Comparison of ENCODE assay signal across 9 mouse cellular contexts in the genomic region with DNA sequence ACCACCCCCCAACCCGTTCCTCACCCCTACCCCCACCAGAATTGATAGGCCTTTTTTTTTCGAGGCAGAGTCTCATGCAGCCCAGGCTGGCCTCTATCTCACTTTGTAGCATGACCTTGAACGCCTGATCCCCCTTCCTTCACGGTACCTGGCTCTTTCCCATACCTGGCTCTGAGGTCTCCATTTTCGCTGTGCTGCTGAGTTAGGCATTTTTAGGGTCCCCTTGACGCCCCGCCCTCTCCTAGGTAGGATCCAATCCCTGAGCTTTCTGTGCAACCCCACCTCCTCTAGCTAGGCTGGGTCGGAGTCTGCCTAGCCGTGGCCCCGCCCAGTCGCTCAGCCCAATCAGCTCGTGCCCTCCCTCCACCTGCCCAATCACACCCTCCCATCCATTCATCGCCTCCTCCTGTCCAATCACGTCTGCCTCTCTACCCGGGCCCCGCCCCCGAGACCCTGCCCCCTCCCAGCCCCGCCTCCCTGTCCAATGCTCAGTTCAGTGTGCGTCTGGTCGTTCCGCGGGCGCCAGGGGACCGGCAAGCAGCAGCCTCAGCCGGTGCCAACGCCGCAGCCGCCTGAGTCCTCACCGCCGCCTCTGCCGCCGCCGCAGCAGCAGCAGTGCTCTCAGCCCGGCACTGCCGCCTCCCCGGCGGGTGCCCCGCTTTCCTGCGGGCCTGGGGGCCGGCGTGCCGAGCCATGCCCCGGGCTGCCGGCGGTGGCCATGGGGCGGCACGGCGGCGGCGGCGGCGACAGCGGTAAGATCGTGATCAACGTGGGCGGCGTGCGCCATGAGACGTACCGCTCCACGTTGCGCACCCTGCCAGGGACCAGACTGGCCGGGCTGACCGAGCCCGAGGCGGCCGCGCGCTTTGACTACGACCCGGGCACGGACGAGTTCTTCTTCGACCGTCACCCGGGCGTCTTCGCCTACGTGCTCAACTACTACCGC. TPM values are rescaled to one million over a fixed set of nuclear protein-coding genes. Genes with fewer than 3 reads are reported as not detected.
DNase-seq lines count a peak whose midpoint lies in the region; ATAC-seq lines count a peak whose summit lies in the region.
"Had no signal": no experiment of that assay in that cellular context is flagged by ENCODE, and none has a peak within 500 bp of the region (broad histone marks: within the 10 kb centered on the region; RNA-seq: fewer than 3 reads in every experiment).

TSS of gene Kcnc3 (plus strand) at position 263 of the 946 bp plus-strand sequence.

- H3K27me3 ChIP-seq in hindbrain, embryonic 14.5 days (ENCODE audit: control insufficient read depth, insufficient read depth, low read length): peaks cover 19% of the 10 kb centered on the region

- under 1% methylated on average over 67 of the region's 80 CpGs for WGBS in hindbrain, embryonic 14.5 days

- H3K27ac ChIP-seq in hindbrain, embryonic 14.5 days: peak within 1 kb of the TSS; percentile 77
- H3K27ac ChIP-seq: macrophage had no signal

- DNase-seq in T-cell, adult 2 months (ENCODE audit: low spot score): peak; percentile 60
- peak; percentile 87 to 91 for DNase-seq in cerebellum, postnatal 4 days (ENCODE audit: low spot score in 2 of 2)
- DNase-seq in frontal cortex, postnatal 36 days (ENCODE audit: low spot score in 2 of 2): peak; percentile 91 to 94
- DNase-seq in hindbrain, embryonic 14.5 days (ENCODE audit: low spot score): peak; percentile 88
- peak; percentile 84 to 88 for DNase-seq in layer of hippocampus, postnatal 25 days (ENCODE audit: extremely low spot score in 1 of 2, low spot score in 1 of 2)
- DNase-seq in lung, postnatal 10 days: peak; percentile 93
- DNase-seq in ovary, postnatal 14 days (ENCODE audit: low spot score): peak; percentile 62
- peak; percentile 74 for DNase-seq in thymus, postnatal 0 days (ENCODE audit: low spot score)

- H3K4me3 ChIP-seq in hindbrain, embryonic 14.5 days (replicated peaks; ENCODE audit: low read length): peak within 1 kb of the TSS; percentile 63

- peak within 1 kb of the TSS; percentile 71 for H3K9ac ChIP-seq in hindbrain, embryonic 14.5 days

- peak within 1 kb of the TSS; percentile 87 for H3K4me2 ChIP-seq in hindbrain, embryonic 14.5 days (replicated peaks)

- no peaks in the 10 kb centered on the region for H3K9me3 ChIP-seq in hindbrain, embryonic 14.5 days (ENCODE audit: control insufficient read depth, low read length)

- peaks cover 58% of the 10 kb centered on the region for H3K4me1 ChIP-seq in hindbrain, embryonic 14.5 days (replicated peaks; ENCODE audit: control insufficient read depth, insufficient read depth, low read length)

- peak; percentile 93 for ATAC-seq in hindbrain, embryonic 14.5 days (ENCODE audit: low FRiP score)

- 0 out of 2 replicates have a peak, but pooled peaks cover 8% of the 10 kb centered on the region for H3K36me3 ChIP-seq in hindbrain, embryonic 14.5 days (replicated peaks; ENCODE audit: control insufficient read depth, insufficient read depth)

RNA-seq across cellular contexts. Expression of gene Kcnc3, which starts in this region (rescaled TPM):
- polyA plus RNA-seq in hindbrain, embryonic 14.5 days (2014; fragmentation: Nextera tagmentation; extraction: Ambion mirVana): 7.2 and 8.6 TPM in 2 replicates
- 100 to 1,000 TPM; 167 to 190 TPM for total RNA-seq in layer of hippocampus, postnatal 25 days (2021)
- 0.03 TPM in 1 of 2 replicates, not detected in the other for polyA plus RNA-seq in thymus, postnatal 0 days (2015; fragmentation: Nextera tagmentation; extraction: Ambion mirVana)

Comparison
In these comparisons a context has a peak if more than half of its experiments do, and no peak if none do; other contexts are left out.
1. Peak in every context shown above with its lines: DNase-seq, ATAC-seq, H3K4me3 ChIP-seq and H3K27ac ChIP-seq.
2. Peak in DNase-seq in thymus, postnatal 0 days; RNA of the gene not detected or under 1 TPM.